Mouse (Mus musculus): Measurements from ENCODE around the gene Pim3.

GRCm38 (mm10) chr15:88849621-88850020 is 12.4 kb upstream of the Pim3 start:
- TF ChIP-seq GATA1 (IDR thresholded peaks at IDR 0.05; ENCODE audit: low read length) (no peak), TAL1 (IDR thresholded peaks at IDR 0.05; ENCODE audit: low read length) (no peak)

Data from erythroblast, embryonic 14.5 days (primary cell).